Mouse (Mus musculus): ENCODE measurements at regions not wholly inside any gene's neighbourhood (a gene's known extent, or its start where the extent isn't known, plus 50 kb on each side); places are given as distances from the start of the nearest gene placed in this dataset.
A peak's percentile ranks its signal among the peaks of the same experiment; 100 is the strongest.

DNA sequence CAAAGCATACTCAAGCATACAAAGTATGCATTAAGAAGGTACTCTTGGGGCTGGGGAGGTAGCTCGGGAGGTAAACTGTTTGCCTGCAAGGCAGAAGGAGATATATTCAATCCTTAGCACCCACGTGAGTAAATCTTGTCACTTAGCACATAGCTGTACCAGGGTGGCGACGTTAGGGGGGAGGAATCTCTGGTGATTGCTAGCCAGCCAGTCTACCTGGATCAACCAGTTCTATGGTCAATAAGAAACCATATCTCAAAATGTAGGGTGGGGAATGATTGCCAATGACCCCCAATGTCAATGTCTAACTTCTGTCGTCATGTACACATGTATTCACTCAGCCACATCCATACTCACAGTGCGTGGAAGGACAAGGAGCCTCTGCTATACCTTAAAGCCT lies 214.5 kb downstream of the CK137956 start:
- DNase-seq, result no peak

GRCm38 (mm10) chr4:127750781-127751180 lies 220.0 kb downstream of the CK137956 start:
- DNase-seq, result no peak

DNA sequence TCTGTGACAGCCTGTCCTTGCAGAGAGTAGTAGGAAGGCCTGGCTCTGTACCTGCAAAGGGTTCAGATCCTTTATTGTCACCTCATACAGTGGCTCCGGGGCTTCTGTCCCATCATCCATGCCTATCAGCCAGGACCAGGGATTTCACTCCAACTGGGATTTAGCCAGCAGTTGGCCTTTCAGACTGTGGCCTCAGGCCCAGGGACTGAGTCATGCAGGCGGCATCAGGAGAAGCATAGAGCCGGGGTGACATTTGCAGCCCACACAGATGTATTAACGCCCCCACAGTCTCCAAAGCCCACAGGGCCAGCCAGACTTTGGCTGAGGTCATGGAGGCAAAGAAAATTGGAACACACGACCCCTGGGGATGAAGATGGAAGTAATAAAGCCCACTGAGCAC lies 222.9 kb downstream of the CK137956 start:
- DNase-seq, result peak; percentile 55

DNA sequence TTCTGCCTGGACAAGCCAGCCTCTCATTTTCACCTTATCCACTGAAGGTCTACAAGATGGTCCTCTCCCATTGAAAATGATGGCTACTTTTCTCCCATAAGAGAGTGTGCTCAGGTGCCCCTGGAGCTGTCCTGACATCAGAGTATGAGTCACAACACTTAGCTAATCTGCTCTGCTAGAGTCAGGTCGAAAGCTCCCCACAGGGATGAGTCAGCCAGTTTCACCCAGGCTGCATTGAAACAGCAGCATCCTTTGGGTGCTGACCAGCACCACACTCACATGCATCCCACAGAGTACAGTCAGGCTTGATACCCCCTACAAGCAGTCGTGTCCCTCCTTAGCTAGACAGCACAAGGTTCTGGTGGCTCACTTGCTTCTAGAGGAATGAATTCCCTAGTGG lies 234.0 kb downstream of the CK137956 start:
- peak; percentile 13 for DNase-seq

GRCm38 (mm10) chr4:127736151-127736550 lies 234.6 kb downstream of the CK137956 start:
- no peak for DNase-seq

GRCm38 (mm10) chr4:127734641-127735040 lies 236.1 kb downstream of the CK137956 start:
- DNase-seq, result no peak

DNA sequence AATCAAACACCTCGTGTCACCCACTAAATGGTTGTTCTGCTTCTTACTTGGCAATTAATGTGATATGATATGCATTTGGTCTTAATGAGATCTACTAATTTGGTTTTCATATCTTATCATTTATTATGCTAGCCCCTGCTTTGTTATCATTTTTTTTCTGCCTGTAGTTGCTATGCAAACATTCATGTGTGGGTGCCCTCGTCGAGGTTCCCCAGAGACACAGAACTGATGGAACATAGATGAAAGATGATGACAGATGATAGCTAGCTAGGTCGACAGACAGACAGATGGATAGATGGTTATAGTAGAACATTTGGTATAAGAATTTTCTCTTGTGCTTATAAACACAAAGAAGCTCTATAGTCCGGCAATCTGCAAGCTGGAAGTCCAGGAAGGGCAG lies 252.1 kb downstream of the CK137956 start:
- no peak for DNase-seq

- no peak for DNase-seq
These were observed 258.5 kb downstream of the CK137956 start for GRCm38 (mm10) chr4:127712274-127712673.

GRCm38 (mm10) chr4:127710816-127711215 lies 259.9 kb downstream of the CK137956 start:
- DNase-seq, result no peak

DNA sequence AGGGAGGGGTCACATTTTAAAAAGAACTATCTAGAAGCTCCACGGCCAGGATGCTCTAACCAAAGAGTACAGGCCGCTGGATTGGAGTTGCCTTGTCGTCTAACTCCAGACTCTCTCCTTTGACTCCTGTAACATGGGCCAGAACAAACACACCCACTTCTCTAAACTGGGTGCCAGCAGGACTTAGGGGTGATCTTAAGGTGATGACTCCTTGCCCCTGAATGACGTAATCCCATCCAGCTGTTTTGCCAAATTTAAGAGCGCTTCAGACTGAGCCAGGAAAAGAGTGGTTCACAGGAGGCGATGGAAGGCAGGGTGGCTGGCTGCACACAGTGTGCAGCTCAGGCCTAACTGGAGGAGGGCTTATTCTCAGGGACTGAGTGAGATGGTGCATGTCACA lies 261.0 kb downstream of the CK137956 start:
- no peak for DNase-seq

- DNase-seq, result no peak
These were observed 262.6 kb downstream of the CK137956 start for GRCm38 (mm10) chr4:127708186-127708585.

DNA sequence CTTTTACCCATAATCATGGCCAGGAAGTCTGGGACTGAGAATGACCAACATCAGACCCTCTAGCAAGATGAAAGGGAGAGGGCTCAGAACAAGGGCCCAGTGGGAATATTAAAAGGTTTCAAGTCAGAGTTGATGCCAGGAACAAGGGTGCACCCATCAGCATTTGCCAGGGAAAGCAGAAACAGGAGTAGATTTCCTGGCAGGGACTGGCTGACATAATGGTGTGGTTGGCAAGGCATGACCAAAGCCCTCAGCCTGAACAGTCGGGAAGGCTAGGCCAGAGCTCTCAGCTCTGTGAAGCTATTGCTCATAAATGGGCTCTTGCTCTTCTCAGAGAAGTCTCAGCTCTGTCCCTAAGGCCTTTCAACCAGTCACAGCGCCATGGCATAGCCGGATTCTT lies 263.6 kb downstream of the CK137956 start:
- DNase-seq, result no peak

GRCm38 (mm10) chr4:127701651-127702050 lies 269.1 kb downstream of the CK137956 start:
- DNase-seq, result no peak

- DNase-seq, result no peak
These were observed 280.8 kb downstream of the CK137956 start for GRCm38 (mm10) chr4:127689986-127690385.

DNA sequence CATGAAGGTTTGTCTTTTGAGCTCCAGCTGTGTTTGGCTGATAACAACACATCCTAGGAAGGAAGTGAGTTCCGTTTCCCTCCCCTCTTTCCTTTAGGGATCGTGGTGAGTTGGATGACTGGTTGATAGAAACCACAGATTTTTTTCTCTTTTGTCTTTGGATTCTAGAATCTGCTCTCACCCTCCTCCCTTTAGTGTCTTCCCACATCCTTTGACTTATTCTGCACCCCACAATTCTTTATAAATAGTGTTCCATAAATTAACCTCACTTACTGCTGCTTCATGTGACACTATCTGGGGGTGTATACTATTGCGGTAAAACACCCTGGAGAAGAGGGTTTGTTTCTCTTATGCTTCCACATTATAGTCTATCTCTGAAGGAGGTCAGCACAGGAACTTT lies 285.7 kb downstream of the CK137956 start:
- DNase-seq, result no peak

DNA sequence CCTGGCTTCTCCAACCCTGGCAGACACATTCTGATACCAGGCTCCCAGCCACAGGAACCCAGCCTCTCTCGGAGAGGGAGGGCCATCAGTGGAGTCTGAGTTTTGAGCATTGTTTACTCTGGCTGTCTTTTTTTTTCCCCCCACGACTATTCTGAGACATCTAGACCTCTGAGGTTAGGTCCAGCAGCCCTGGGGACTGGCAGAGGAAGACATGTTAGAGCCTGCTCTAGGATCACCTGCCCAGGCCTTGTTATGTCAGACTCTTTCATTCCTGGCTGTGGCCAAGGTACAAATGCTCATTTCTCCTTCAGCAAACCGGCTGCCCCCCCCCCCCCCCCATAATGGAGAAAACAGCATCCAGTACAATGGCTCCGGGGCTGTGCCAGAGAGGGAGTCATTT lies 291.4 kb downstream of the CK137956 start:
- no peak for DNase-seq

- no peak for DNase-seq
These were observed 292.3 kb downstream of the CK137956 start for GRCm38 (mm10) chr4:127678437-127678836.

DNA sequence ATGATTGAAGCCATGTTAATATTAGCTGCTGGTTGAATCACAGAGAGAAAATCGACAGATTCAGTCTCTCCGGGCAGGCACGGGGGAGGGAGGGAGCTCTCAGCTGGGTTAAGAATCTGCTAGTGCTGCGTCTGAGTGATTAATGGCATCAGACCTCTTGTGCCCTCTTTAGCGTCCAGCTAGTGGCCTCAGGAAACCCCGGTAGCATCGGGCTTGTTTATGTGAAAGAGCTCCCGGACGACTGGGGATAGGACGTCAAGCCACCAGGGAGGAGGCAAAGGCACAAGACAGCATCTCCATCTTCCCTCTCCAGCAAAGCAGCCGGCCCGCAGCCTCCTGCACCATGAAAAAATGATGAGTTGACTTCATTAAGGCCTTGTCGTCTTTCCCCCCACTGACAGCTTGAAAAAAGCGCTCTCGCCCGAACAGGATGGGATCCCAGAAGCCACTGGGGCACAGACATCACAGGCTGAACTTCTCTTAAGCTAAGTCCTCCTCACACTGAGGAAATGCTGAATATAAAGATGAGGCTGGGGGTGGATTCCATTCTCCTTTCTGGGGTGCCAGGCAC lies 294.9 kb downstream of the CK137956 start:
- peak; percentile 4 for DNase-seq

GRCm38 (mm10) chr4:127659950-127660349 lies 302.0 kb upstream of the Gjb5 start:
- DNase-seq, result no peak

GRCm38 (mm10) chr4:127651601-127652000 lies 293.6 kb upstream of the Gjb5 start:
- DNase-seq, result no peak

DNA sequence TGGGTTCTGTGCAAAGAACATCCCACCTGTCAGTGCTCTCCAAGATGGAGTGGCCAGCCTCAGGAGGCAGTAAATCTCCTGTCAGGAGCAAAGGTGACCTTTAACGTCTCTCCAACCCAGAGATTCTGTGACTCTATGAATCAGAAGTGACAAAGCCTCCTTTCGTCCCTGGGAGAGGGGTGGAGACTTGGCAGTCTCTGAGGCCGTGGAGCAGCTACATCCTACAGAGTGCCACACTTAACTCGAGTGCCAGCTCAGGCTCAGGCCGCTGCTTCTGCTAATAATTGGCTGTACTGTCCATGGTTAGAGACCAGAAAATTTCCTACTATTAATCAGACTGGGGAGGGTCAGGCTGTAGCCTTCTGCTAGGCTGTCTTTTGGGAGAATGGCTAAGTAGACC lies 290.0 kb upstream of the Gjb5 start:
- DNase-seq, result peak; percentile 75

DNA sequence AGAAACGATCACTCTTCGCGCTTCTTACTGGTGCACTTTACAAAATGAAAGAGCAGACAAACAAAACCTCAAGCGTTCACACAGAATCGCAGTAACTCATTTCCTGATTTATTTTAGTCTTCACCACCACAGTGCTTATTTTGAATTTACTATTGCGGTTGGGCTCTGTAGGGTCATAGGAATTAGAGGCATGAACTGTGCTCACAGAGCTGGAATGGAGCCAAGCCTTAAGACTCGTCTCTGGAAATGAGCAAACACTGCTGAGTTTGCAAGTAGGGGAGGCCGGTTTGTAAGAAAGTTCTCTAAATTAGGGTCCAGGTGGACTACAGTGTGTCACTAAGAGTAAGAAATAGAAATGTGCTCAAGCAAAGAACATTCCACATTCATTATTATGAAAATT lies 289.2 kb upstream of the Gjb5 start:
- peak; percentile 21 for DNase-seq

DNA sequence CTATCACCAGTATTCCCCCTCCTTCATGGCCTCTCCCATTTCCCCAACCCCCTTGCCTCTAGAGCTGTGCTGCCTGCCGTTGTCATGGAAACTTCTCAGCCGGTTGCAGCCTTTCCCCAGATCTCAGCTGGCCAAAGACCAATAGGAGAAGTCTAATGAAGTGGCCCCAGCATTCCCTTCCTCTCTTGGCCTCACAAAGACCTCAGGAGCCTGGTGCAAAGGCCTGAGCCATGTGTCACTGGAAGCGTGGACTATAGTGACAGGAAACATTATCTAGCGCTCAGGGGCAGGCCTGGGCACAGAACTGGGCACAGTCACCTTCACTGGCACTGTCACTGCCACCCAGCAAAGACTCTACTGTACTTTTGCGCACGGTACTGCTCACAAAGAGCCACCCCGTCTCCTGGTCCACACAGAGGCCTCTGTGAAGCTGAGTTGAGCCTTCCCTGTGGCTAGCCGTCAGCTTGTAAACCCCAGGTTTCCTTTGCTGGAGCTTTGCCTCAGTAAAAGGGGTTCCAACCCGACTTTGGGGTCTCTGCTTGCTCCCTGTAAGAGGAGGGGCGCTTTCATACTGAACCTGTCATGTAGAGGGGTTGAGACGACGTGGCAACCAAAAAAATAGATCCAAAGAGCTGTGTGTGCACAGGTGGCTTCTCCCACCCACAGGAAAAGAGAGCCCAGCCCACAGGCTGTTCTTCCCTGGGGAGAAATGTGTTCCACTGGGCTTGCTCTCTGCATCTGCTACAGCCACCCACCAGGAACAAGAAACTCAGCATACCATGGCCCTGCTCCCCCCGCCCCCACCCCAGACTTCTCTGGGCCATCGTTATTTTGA lies 282.5 kb upstream of the Gjb5 start:
- peak; percentile 3 for DNase-seq

- no peak for DNase-seq
These were observed 281.8 kb upstream of the Gjb5 start for GRCm38 (mm10) chr4:127639765-127640164.
